Mouse (Mus musculus) stomach, postnatal 0 days (tissue): ENCODE measurements at regions not wholly inside any gene's neighbourhood (a gene's known extent, or its start where the extent isn't known, plus 50 kb on each side); places are given as distances from the start of the nearest gene placed in this dataset.

Source experiments
- ATAC-seq: fragments of 200-750 bp; cut with Nextera tagmentation; 2 replicates; pipeline ENCODE4 v1.8.0; 2017; ENCODE audit not compliant: low FRiP score, low TSS enrichment
- DNase-seq: peaks from one replicate; pipeline ENCODE4 v3.0.0-alpha.2; 2016; ENCODE audit warnings: low spot score
- H3K27ac ChIP-seq: fragments of 300-500 bp; sonication (generic); replicated peaks from 2 replicates; pipeline ENCODE4 v1.5.1; 2014; ENCODE audit warnings: mild to moderate bottlenecking, control low read depth
- H3K27me3 ChIP-seq: fragments of 300-500 bp; sonication (generic); 2 replicates; pipeline ENCODE4 v1.6.1; 2014; ENCODE audit warnings: low read length; ENCODE audit not compliant: control insufficient read depth, insufficient read depth
- H3K36me3 ChIP-seq: fragments of 300-500 bp; sonication (generic); 2 replicates; pipeline ENCODE4 v1.6.1; 2014; ENCODE audit warnings: low read length, mixed read lengths; ENCODE audit not compliant: control insufficient read depth, insufficient read depth
- H3K4me1 ChIP-seq: fragments of 300-500 bp; sonication (generic); replicated peaks from 2 replicates; pipeline ENCODE4 v1.6.1; 2014; ENCODE audit warnings: antibody characterized with exemption; ENCODE audit not compliant: control insufficient read depth, insufficient read depth
- H3K4me2 ChIP-seq: fragments of 300-500 bp; sonication (generic); replicated peaks from 2 replicates; pipeline ENCODE4 v1.6.1; 2014; ENCODE audit warnings: low read depth, mild to moderate bottlenecking, control low read depth, moderate library complexity
- H3K4me3 ChIP-seq: fragments of 300-500 bp; sonication (generic); 2 replicates; pipeline ENCODE4 v1.5.1; 2014; ENCODE audit warnings: low read depth, low read length, control low read depth
- H3K9ac ChIP-seq: fragments of 300-500 bp; sonication (generic); 2 replicates; pipeline ENCODE4 v1.6.1; 2014; ENCODE audit warnings: mild to moderate bottlenecking, low read length, control low read depth, mixed read lengths
- H3K9me3 ChIP-seq: fragments of 300-500 bp; sonication (generic); 2 replicates; pipeline ENCODE4 v1.6.1; 2016; ENCODE audit warnings: low read length; ENCODE audit not compliant: control insufficient read depth
- CTCF ChIP-seq: IDR thresholded peaks from 2 replicates; pipeline ENCODE4 v1.5.1; 2016; ENCODE audit warnings: antibody characterized with exemption, low read depth, mild to moderate bottlenecking, moderate library complexity
- EP300 ChIP-seq: optimal IDR thresholded peaks from 2 replicates; pipeline ENCODE3; 2016; ENCODE audit warnings: antibody characterized with exemption
- WGBS: fragments of 180-500 bp; shearing (Covaris S2); extraction: QIAGEN DNeasy Blood & Tissue Kit; methylation state at CpG from one replicate; pipeline ENCODE4 v1.1.7; 2014; 5-methylcytosine and 5-hydroxymethylcytosine counted together

GRCm38 (mm10) chr1:152273430-152273829 is 113.1 kb downstream of the Tsen15 start:
- H3K9ac ChIP-seq = no peak overlapping the region
- DNase-seq = no peak
- WGBS = 68% methylated on average over 1 of the region's 1 CpGs

GRCm38 (mm10) chr1:152269936-152270702 is 116.4 kb downstream of the Tsen15 start:
- Histone ChIP-seq H3K4me2 (no peak overlapping the region), H3K27me3 (no peaks in the 10 kb centered on the region), H3K4me3 (no peak overlapping the region), H3K27ac (no peak overlapping the region), H3K9ac (no peak overlapping the region), H3K36me3 (no peaks in the 10 kb centered on the region), H3K9me3 (no peaks in the 10 kb centered on the region), H3K4me1 (no peaks in the 10 kb centered on the region)
- 47% methylated on average over 10 of the region's 10 CpGs for WGBS
- no peak for ATAC-seq
- DNase-seq = no peak
- TF ChIP-seq EP300 (no peak), CTCF (no peak)

More at GRCm38 (mm10) chr1:152273430-152273829, 113.1 kb downstream of the Tsen15 start:
- TF ChIP-seq EP300 (no peak), CTCF (no peak)
- Histone ChIP-seq H3K4me2 (no peak overlapping the region), H3K4me3 (no peak overlapping the region), H3K27ac (no peak overlapping the region), H3K9me3 (no peaks in the 10 kb centered on the region), H3K27me3 (no peaks in the 10 kb centered on the region), H3K4me1 (no peaks in the 10 kb centered on the region), H3K36me3 (no peaks in the 10 kb centered on the region)
- peak; percentile 26; the same call in 1 of the 2 replicates for ATAC-seq

- Histone ChIP-seq H3K9ac (no peak overlapping the region), H3K27ac (no peak overlapping the region), H3K36me3 (no peaks in the 10 kb centered on the region), H3K4me1 (no peaks in the 10 kb centered on the region), H3K9me3 (no peaks in the 10 kb centered on the region), H3K4me3 (no peak overlapping the region), H3K4me2 (no peak overlapping the region), H3K27me3 (no peaks in the 10 kb centered on the region)
- ATAC-seq (no peak), DNase-seq (no peak)
- TF ChIP-seq EP300 (no peak), CTCF (no peak)
Observed at GRCm38 (mm10) chr1:152266390-152266789, 120.1 kb downstream of the Tsen15 start.

GRCm38 (mm10) chr1:152264981-152265380 is 121.5 kb downstream of the Tsen15 start:
- Histone ChIP-seq H3K4me3 (no peak overlapping the region), H3K27ac (no peak overlapping the region), H3K36me3 (no peaks in the 10 kb centered on the region), H3K27me3 (no peaks in the 10 kb centered on the region), H3K9ac (no peak overlapping the region), H3K4me1 (no peaks in the 10 kb centered on the region), H3K9me3 (no peaks in the 10 kb centered on the region), H3K4me2 (no peak overlapping the region)
- TF ChIP-seq CTCF = no peak
- TF ChIP-seq EP300 = no peak
- DNase-seq (no peak), ATAC-seq (no peak)
- WGBS = 75% methylated on average over 6 of the region's 6 CpGs

- 31% methylated on average over 4 of the region's 4 CpGs for WGBS
- TF ChIP-seq EP300 = no peak
- peak; percentile 46 for TF ChIP-seq CTCF
- no peak for ATAC-seq
Observed at GRCm38 (mm10) chr1:152261472-152261871, 125.0 kb downstream of the Tsen15 start.

GRCm38 (mm10) chr1:152260950-152261349 is 125.5 kb downstream of the Tsen15 start:
- no peaks in the 10 kb centered on the region for H3K27me3 ChIP-seq
- no peak for ATAC-seq
- DNase-seq = no peak
- no peaks in the 10 kb centered on the region for H3K36me3 ChIP-seq
- H3K9ac ChIP-seq = no peak overlapping the region
- H3K27ac ChIP-seq = no peak overlapping the region
- 95% methylated on average over 1 of the region's 1 CpGs for WGBS
- TF ChIP-seq EP300 (no peak), CTCF (peak; percentile 47)
- no peak overlapping the region for H3K4me3 ChIP-seq
- H3K4me2 ChIP-seq = no peak overlapping the region
- H3K9me3 ChIP-seq = no peaks in the 10 kb centered on the region
- no peaks in the 10 kb centered on the region for H3K4me1 ChIP-seq

More at GRCm38 (mm10) chr1:152261472-152261871, 125.0 kb downstream of the Tsen15 start:
- no peak overlapping the region for H3K9ac ChIP-seq
- H3K36me3 ChIP-seq = no peaks in the 10 kb centered on the region
- no peaks in the 10 kb centered on the region for H3K9me3 ChIP-seq
- H3K4me2 ChIP-seq = no peak overlapping the region
- no peak overlapping the region for H3K4me3 ChIP-seq
- no peak for DNase-seq
- no peaks in the 10 kb centered on the region for H3K27me3 ChIP-seq
- no peaks in the 10 kb centered on the region for H3K4me1 ChIP-seq
- H3K27ac ChIP-seq = no peak overlapping the region
